Mouse (Mus musculus): ENCODE measurements at regions not wholly inside any gene's neighbourhood (a gene's known extent, or its start where the extent isn't known, plus 50 kb on each side); places are given as distances from the start of the nearest gene placed in this dataset.

GRCm38 (mm10) chr2:171326909-171327308 is 595.3 kb downstream of the Dok5 start:
- TF ChIP-seq CTCF (IDR thresholded peaks at IDR 0.05; ENCODE audit: borderline replicate concordance, insufficient read depth, low read length) = no peak
- no peak for TF ChIP-seq POLR2A (IDR thresholded peaks at IDR 0.05; ENCODE audit: low read depth, low read length)
